Mouse (Mus musculus): ENCODE measurements at regions not wholly inside any gene's neighbourhood (a gene's known extent, or its start where the extent isn't known, plus 50 kb on each side); places are given as distances from the start of the nearest gene placed in this dataset.
"Not testable (repeated sequence)": the region's sequence is repeated elsewhere in the genome, so short reads cannot be mapped to it uniquely, and the experiment has no call there.

DNA sequence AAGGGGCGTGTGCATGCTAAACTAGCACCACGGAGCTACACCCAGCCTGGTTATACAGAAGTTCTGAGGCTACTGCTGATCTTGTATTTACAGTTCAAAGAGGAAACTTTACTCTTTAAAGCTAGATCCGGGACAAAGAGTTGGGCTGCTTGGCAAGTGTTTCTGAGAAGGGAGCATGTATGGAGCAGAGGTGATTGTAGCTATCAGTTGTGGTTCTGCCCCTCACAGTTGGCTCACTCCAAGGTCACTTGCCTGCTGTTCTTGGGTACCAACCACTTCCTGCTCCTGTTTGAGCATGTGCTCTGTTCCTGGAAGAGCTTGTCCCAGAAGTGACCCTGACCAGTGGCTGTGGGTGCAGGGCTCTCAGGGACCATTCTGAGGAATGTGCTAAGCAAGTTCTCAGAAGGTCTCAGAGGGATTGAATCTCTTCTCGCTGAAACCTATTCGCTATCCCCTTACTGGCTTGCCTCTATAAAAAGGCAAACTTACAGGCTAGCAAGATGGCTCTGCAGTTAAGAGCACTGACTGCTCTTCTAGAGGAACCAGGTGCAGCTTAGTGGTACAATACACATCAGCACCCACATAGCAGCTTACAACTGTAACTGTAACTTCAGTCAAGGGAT lies 94.9 kb upstream of the Max start:
- peak; percentile 42 for DNase-seq (ENCODE audit: low read depth)

DNA sequence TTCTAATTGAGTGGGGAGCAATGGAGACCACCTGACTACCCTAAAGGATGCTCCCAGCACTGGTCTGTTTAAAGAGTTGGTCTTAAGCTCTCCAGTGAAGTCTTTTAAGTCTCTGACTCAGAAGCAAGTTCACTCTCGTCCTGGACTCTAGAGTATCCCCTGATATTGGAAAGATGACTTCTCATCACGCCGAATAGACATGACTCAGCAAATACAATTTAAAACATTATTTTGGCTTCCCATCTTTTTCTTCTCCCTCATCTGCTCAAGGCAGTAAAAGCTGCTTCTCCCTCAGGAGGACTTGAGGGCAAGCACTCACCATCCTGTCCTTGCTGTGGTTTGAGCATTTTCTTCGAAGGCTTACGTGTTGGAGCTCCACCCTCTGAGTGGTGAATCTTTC lies 92.7 kb upstream of the Max start:
- DNase-seq (ENCODE audit: low read depth): no peak

DNA sequence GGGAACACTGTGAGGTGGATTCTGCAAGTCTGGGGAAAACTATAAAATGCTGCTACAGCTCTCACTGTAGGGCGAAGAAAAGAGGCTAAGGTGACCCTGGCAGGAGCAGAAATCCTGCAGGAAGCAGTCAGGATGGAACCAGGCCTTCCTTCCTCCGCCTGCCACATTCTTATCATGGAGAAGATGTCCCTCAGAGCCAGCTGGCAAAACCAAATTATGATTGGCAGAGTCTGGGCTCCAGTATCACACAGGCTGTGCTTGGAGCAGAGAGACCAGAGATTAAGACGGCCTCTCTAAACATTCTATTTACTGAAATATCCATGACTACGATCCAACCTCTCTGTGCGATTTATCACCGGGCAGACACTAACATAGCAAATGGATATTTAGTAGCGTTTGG lies 92.2 kb upstream of the Max start:
- DNase-seq (ENCODE audit: low read depth): no peak

DNA sequence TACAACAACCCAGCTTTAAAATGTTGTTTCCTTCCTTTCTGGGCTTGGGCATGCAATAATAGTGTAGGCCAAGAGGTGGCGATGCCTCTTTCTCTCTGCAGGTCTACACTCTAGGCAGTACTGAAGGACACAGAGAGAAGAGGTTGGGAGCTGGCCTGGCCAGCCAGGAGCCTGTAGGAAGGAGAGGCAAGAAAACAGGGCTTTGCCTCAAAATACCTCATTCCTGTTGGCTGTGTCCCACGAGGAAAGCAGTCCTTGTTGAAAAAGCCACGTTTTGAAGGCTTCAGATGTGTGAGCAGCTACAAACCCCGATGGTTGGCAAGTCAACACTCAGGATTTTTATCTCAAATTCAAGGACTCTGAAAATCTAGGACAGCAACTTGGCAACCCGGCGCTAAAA lies 90.9 kb upstream of the Max start:
- peak; percentile 83 for DNase-seq (ENCODE audit: low read depth)

DNA sequence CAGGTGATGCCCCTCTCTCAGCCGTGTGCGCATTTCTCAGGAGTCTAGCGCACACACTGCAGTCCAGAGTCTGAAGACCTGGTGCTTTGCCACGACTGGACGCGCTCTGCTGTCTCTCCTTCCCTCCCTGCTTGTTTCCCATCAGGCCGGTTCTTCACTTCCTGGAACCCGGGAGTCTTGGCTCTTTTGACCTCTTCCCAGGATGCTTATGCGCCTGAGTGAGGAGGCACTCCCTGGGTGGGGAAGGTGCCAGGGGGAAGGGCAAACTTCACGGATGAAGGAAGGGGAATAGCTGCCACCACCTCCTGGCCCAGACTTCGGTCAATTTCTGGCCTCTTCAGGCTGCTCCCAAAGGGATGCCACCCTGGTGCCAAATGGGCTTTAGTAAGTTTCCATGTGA lies 86.4 kb upstream of the Max start:
- no peak for DNase-seq (ENCODE audit: low read depth)

DNA sequence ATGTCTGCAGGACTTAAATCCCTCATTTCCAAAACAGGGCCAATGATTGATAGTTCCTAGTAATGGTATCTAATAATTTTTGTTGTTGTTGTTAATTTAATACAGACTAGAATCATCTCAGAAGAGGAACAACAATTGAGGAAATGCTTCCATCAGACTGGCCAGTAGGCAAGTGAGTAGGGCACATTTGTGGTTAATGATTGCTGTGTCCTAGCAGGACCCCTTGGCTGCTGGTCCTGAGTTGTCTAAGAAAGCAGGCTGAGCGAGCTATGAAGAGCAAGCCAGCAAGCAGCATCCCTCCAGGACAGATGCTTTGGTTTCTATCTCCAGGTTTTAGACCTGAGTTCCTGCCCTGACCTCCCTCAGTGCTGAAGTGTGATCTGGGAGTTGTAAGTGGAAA lies 85.3 kb upstream of the Max start:
- no peak for DNase-seq (ENCODE audit: low read depth)

DNA sequence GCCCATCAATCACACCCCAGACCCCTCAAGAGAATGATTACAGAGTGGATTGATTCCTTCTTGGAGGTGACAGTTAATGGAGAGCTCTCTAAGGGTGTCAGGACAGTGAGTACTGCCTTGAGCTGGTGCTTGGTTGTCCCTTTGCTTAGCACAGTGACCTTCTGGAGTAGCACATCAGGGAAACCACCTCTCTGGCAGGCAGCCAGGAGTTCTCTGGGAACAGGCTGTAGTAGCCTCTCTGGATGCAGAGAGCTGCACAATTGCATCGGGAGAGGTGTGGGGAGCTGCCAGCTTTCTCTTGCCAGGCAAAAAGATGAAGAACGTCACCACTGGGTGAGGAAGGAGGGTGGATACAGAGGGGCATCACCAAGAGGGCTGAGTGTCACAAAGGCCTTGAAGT lies 84.0 kb upstream of the Max start:
- no peak for DNase-seq (ENCODE audit: low read depth)

DNA sequence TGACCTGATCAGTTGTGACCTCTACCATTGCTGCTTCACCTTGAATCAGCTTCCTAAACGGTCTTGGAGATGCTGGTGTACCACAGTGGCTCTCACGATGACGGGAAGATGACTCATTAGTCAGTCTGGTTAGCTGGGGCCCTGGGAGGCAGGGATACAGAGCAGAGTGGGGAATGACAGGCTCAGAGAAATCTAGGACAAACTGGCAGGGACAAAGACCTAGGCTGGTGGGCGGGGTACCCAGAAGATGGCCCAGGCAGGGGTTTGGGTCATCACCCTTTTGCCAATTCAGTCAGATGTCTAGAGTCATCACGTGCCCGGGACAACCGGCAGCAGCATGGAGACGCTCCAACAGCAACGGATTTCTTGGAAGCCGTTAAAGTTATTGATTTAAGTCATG lies 83.4 kb upstream of the Max start:
- no peak for DNase-seq (ENCODE audit: low read depth)

DNA sequence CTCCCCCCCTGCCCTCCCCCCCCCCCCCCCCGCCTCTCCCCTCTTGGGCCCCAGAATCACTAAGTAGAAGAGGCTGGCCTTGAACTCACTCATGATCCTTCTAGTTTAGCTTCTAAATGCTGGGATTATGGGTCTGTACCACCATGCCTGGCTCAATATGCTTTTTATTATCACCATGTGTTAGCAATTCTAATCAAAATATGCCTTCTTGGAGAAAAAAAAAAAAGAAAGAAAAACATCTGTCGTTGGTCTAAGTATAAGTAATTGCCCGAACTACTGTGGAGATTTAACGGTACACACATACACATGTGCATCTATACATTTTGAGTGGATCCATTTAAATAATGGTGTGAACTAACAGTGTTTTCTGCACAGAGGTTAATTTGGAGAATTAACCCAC lies 80.4 kb upstream of the Max start:
- DNase-seq (ENCODE audit: low read depth): no peak

DNA sequence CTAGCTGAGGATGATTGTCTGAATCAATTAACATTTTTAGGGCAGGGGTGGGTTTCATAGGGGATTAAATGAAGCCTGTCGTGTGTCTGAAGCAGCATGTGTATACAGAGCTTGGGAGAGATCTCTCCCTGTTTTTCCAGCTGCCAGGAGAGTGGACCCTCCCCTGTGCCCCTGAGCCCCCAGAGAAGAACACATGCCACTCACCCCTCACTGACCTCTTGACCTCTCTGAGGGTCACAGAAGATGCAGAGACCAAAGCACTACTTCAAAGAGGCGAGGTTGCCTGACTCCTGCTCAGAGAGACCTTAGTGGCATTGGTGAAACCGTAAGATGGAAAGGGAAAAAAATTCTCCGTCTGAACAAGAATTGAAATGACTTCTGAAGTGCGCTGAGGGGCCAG lies 79.1 kb upstream of the Max start:
- no peak for DNase-seq (ENCODE audit: low read depth)

DNA sequence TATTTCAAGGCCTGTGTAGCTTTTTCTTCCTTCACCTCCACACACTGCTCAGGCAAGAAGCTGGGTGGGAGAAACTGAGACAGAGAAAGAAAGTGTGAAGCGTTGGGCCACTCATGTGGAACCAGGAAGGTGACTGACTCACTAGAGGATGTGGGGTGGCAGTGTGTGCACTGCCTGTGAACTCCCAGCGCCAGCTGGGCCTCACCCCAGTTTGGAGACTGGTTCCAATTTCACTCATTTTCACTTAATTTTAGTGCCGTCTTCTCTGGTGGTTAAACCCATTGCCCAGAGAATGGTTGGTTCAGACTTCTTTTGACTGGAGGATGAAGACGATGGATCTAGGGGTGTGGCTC lies 77.9 kb upstream of the Max start:
- DNase-seq (ENCODE audit: low read depth): no peak

DNA sequence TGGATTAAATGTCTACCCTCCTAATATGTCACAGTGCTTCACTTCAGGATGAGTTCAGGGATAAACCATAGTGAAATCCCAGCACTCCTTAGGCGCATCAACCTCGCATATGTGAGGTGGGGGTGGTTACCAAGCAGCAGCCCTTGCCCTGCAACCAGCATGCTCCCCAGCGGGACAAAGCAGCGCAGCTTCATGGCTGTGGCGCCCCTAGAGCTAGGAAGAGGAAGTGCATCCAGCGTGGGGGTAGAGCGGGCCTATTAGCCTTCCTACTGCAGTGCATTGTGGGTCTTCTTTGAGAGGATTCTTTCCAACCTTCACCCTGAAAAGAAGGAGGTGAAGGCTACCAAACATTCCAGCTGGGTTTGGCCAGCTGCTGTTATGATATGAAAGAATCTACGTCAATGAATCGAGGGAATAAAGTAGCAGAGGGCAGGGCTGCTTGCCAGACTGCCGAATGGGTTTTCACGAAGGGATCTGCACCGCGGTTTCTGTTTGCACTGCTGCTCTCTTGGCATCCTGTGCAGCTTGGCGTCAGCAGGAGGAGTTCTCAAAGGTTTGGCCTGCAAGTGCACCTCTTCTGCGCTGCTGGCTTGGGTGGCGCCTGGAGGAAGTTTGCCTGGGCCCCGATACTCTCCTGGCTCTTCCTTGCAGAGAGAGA lies 77.4 kb upstream of the Max start:
- DNase-seq (ENCODE audit: low read depth): peak; percentile 83

DNA sequence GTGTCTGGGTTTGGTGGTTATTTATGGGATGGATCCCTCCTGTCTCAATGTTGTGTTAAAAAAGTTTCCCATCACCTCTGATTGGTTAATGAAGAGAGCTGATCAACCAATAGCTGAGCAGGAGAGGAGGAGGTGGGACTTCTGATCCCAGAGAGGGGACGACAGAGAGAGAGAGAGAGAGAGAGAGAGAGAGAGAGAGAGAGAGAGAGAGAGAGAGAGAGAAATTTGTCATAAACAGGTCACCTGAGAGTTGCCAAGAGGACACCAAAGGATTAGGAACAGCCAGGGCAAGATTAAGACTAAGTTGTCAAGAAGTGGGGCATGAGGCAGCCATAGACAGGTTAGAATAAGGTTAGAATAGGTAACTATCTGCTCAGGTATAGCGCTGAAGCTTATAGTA lies 73.7 kb upstream of the Max start:
- DNase-seq (ENCODE audit: low read depth): no peak

DNA sequence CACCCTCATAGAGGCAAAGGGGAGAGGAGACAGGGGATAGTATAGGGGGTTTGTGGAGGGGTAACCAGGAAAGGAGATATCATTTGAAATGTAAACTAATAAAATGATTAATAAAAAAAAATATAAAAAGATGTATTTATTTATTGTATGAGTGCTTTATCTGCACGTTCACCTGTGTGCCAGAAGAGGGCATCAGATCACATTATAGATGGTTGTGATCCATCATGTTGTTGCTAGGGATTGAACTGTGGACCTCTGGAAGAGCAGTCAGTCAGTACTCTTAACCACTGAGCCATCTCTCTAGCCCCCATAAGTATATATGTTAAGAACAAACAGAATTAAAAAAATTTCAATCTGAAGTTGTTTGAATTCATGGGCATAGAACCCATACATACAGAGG lies 69.4 kb upstream of the Max start:
- no peak for DNase-seq (ENCODE audit: low read depth)

DNA sequence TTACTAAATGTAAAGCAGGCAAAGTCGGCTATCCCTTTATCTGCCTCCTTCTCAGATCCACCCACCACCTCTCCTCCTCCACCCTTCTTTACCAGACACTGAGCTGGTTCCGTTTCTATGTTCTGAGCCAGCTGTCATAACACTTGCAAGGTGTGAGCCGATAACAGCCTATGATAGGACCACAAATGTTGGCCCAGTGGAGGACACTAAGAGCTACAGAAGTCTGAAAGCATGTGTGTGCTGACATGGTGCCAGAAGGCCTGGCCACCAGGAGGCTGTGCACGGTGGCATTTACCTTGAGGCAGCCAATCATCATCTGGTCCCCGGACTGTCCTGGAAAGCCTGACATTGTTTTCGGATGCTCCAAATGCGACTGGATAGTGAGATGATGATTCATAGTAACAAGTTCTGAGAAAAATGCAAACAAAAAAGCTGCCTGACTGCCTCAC lies 63.5 kb upstream of the Max start:
- no peak for DNase-seq (ENCODE audit: low read depth)

DNA sequence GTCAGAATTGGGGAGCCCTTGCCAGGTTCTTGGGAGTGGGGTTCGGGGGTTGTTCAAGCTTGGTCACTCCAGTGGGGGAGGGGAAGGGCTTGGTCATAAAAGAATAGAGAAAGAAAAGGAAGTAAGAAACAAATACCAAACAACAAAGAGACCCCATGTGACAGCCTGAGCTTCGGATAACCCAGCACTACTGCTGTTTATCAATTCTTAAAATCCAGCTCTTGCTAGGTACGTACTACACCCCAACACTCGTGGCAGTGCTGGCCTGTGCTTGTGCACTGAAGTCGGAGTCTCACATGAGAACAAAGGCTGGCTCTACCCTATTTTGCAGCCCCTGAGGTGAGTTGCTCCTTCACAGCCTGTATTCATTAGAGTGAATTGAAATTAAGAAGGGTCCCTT lies 60.5 kb upstream of the Max start:
- no peak for DNase-seq (ENCODE audit: low read depth)

DNA sequence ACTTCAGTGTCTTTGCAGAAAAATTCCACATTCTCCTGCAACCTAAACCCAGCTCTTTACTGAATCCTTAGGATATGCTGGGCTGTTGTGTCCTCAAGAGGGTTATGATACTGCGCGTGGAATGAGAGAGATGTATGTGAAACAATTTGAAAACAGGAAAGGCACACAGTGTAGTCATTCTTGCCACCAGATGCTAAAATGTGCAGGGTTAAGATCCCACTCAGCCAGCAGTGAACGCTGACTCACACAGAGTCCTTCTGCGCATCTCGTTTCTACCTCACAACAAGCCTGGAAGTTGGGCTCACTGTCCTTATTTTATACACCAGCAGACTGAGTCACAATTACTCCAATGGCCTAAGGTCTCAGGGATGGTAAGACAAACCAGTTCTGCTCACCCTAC lies 59.9 kb upstream of the Max start:
- no peak for DNase-seq (ENCODE audit: low read depth)

DNA sequence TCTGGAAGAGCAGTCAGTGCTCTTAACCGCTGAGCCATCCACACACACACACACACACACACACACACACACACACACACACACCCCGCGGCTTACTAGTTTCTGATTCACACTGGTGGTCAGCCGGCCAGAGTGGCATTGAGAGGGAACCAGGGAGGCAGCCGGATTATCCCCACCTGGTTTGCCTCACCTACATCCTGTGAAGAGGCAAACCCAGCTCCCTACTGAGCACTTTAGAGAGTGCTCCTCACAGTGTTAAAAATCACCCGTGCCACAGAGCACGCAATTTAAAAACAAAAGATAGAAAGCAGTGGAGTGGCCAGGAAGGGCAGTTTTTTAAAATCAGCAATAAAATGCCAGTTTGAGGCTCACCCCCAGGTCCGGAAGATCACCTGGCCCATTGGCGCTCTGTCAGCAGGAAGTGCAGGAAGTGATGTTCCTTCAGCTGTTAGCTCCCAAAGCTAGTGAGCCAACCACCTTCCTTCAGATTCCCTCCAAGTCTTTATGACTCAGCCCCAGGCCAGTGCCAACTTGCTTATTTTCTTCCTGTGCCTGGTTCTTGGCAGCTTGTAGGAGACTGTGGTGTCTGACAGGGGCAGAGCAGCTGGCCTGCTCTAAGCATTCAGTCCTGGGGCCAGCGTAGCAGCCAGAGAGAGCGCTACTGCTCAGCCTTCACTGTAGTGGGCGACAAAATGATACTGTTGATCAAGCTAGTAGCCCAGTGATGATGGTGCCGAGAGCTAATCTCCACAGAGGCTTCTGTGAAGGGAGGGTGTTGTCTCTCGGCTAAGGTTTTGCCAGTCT lies 57.9 kb upstream of the Max start:
- peak; percentile 55 for DNase-seq (ENCODE audit: low read depth)

DNA sequence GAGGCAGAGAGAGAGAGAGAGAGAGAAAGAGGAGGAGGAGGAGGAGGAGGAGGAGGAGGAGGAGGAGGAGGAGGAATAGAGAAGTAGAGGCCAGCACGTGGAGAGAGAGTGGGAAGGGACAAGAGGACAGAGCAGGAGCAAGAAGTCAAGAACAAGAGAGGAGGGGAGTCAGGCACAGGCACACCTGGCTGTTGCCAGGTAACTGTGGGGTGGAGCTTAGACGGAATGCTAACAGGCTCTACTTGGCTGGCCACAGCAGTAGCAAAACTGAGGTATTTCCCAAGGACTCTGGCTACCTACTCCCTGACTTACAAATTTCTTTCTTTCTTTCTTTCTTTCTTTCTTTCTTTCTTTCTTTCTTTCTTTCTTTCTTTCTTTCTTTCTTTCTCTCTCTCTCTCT lies 57.1 kb upstream of the Max start:
- not testable (repeated sequence) for DNase-seq (ENCODE audit: low read depth)

DNA sequence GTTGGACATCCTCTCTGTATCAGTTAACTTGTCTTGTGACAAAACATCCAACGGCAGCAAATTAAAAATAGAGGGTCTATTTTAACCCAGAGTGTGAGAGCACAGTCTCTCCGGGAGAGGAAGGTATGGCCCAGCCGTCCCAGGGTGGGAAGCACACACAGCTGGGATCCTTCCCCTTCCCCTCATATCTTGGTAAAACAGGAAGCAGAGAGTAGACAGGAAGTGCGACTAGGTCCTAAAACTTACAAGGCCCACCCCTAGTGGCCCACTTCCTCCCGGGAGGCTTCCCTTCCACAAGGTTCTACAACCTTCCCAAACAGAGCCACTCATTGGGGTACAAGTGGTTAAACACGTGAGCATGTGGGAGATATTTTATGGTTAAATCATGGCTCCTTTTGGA lies 56.4 kb upstream of the Max start:
- DNase-seq (ENCODE audit: low read depth): no peak

DNA sequence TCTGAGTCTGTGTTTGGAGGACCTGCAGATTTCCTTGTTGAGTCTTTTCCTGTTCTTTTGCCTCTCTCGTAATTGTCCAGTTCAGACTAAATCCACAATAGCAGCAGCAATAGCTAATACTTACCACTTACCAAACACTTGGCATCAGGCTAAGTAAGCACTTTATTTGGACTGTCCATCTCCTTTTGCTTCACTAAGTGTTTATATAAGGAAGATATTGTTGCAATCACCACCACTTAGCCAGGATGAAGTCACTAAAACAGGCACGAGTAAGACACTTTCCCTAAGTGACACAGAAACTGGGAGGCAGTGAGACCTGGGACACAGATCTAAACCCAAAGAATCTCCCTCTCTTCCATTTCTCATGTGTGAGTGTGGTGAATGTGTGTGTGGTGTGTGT lies 52.9 kb upstream of the Max start:
- DNase-seq (ENCODE audit: low read depth): no peak
